Mouse (Mus musculus): ENCODE data around the gene Nudt3. TPM values are rescaled to one million over a fixed set of nuclear protein-coding genes. Genes with fewer than 3 reads are reported as not detected.

Nudt3 gene
- polyA plus RNA-seq, 1 experiment from 2014 or later: 23.2 TPM

DNA sequence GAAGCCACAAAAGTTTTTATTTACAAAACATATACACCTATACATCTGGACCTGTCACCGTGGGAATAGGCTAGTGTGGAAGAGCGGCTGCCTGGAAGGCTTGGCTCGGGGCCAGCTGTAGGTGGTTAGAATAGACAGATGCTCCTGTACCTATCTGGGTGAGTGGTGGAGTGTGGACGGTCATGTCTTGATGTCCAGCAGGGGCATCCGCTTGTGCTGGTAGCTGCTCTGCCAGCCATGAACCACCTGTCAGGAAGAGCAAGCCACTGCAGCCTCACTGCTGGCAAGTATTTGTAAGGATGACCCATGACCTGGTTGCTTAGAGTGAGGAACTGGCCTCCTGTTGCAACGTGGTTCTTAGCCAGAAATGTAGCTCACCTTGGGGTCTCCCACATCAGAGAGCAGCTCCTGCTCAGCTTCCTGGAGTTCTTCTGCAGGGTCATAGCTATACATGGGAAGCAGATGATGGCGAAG, 59.5 kb downstream of the Nudt3 start:
- Histone ChIP-seq H3K4me3 (replicated peaks) (no peak overlapping the region), H3K27ac (replicated peaks) (peak overlapping the region; percentile 29; the same call in 1 of the 2 replicates), H3K4me1 (replicated peaks) (peaks cover 80% of the 10 kb centered on the region), H3K9me3 (replicated peaks) (no peaks in the 10 kb centered on the region), H3K4me2 (peak overlapping the region; percentile 97; the same call in 1 of the 2 replicates), H3K36me3 (replicated peaks) (peaks cover 28% of the 10 kb centered on the region), H3K9ac (no peak overlapping the region), H3K27me3 (peaks cover 11% of the 10 kb centered on the region; the same call in 1 of the 2 replicates)
- WGBS (ENCODE audit: insufficient replicate concordance): 51% methylated on average over 7 of the region's 7 CpGs
- no peak for ATAC-seq (ENCODE audit: insufficient read depth)

GRCm38 (mm10) chr17:27561809-27562526, 61.3 kb downstream of the Nudt3 start:
- Histone ChIP-seq H3K36me3 (replicated peaks) (peaks cover 28% of the 10 kb centered on the region), H3K9ac (no peak overlapping the region), H3K9me3 (replicated peaks) (no peaks in the 10 kb centered on the region), H3K27ac (replicated peaks) (0 out of 2 replicates have a peak overlapping the region, but pooled peaks have one; percentile 3), H3K4me2 (no peak overlapping the region), H3K27me3 (peaks cover 6% of the 10 kb centered on the region; the same call in 1 of the 2 replicates), H3K4me1 (replicated peaks) (peaks cover 86% of the 10 kb centered on the region), H3K4me3 (replicated peaks) (no peak overlapping the region)
- 61% methylated on average over 11 of the region's 11 CpGs for WGBS (ENCODE audit: insufficient replicate concordance)
- no peak for ATAC-seq (ENCODE audit: insufficient read depth)

DNA sequence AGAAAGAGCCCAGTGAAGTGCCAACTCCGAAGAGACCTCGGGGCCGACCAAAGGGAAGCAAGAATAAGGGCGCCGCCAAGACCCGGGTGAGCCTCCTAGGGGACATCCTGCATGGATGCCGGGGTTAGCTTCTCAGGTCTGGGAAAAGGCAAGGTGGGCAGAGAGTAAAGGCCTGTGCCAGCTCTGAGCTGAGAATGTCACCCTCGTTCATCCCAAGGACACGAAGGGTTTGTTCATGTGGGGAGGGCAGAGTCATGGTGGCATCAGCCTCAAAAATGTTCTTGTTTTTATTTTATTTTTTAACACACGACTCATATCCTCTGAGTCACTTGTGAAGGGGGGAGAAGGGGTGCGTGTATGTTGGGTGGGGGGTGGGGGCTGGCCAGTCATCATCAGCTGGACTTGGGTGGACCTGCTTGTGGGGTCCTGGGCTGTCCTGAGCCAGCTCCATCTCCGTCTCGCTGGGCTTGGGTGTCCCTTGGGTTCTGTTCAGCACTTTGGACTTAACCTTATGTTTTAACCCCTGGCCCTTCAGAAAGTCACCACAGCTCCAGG, 62.3 kb downstream of the Nudt3 start:
- H3K4me2 ChIP-seq: no peak overlapping the region; the same call in 1 of the 2 replicates
- no peaks in the 10 kb centered on the region for H3K9me3 ChIP-seq (replicated peaks)
- H3K27ac ChIP-seq (replicated peaks): no peak overlapping the region
- H3K4me1 ChIP-seq (replicated peaks): peaks cover 85% of the 10 kb centered on the region
- no peak overlapping the region for H3K4me3 ChIP-seq (replicated peaks)
- H3K27me3 ChIP-seq: no peaks in the 10 kb centered on the region
- H3K36me3 ChIP-seq (replicated peaks): peaks cover 28% of the 10 kb centered on the region
- no peak overlapping the region for H3K9ac ChIP-seq
- ATAC-seq (ENCODE audit: insufficient read depth): no peak
- 75% methylated on average over 13 of the region's 13 CpGs for WGBS (ENCODE audit: insufficient replicate concordance)

- no peak for ATAC-seq (ENCODE audit: insufficient read depth)
- Histone ChIP-seq H3K27me3 (peaks cover 4% of the 10 kb centered on the region; the same call in 1 of the 2 replicates), H3K4me1 (replicated peaks) (peaks cover 87% of the 10 kb centered on the region), H3K9me3 (replicated peaks) (no peaks in the 10 kb centered on the region), H3K4me3 (replicated peaks) (0 out of 2 replicates have a peak overlapping the region, but pooled peaks have one; percentile 81), H3K36me3 (replicated peaks) (peaks cover 28% of the 10 kb centered on the region), H3K9ac (no peak overlapping the region), H3K4me2 (peak overlapping the region; percentile 97), H3K27ac (replicated peaks) (no peak overlapping the region)
- 41% methylated on average over 12 of the region's 12 CpGs for WGBS (ENCODE audit: insufficient replicate concordance)
These were observed 63.7 kb downstream of the Nudt3 start for GRCm38 (mm10) chr17:27559596-27559995.

- Histone ChIP-seq H3K4me1 (replicated peaks) (peaks cover 87% of the 10 kb centered on the region), H3K4me2 (peak overlapping the region; percentile 97), H3K27ac (replicated peaks) (no peak overlapping the region), H3K36me3 (replicated peaks) (peaks cover 28% of the 10 kb centered on the region), H3K9ac (peak overlapping the region; percentile 86; the same call in 1 of the 2 replicates), H3K9me3 (replicated peaks) (no peaks in the 10 kb centered on the region), H3K4me3 (replicated peaks) (peak overlapping the region; percentile 81), H3K27me3 (peaks cover 6% of the 10 kb centered on the region; the same call in 1 of the 2 replicates)
- ATAC-seq (ENCODE audit: insufficient read depth): no peak
- WGBS (ENCODE audit: insufficient replicate concordance): 5% methylated on average over 5 of the region's 5 CpGs
These were observed 64.5 kb downstream of the Nudt3 start for GRCm38 (mm10) chr17:27558845-27559244.

GRCm38 (mm10) chr17:27557927-27558661, 65.2 kb downstream of the Nudt3 start:
- Histone ChIP-seq H3K27ac (replicated peaks) (peak overlapping the region; percentile 92), H3K4me1 (replicated peaks) (peaks cover 88% of the 10 kb centered on the region), H3K9ac (peak overlapping the region; percentile 86), H3K36me3 (replicated peaks) (peaks cover 25% of the 10 kb centered on the region), H3K4me3 (replicated peaks) (peak overlapping the region; percentile 81), H3K4me2 (peak overlapping the region; percentile 97), H3K27me3 (peaks cover 6% of the 10 kb centered on the region; the same call in 1 of the 2 replicates), H3K9me3 (replicated peaks) (no peaks in the 10 kb centered on the region)
- WGBS (ENCODE audit: insufficient replicate concordance): under 1% methylated on average over 14 of the region's 14 CpGs
- ATAC-seq (ENCODE audit: insufficient read depth): no peak

GRCm38 (mm10) chr17:27557181-27557926, 65.9 kb downstream of the Nudt3 start:
- Histone ChIP-seq H3K9me3 (replicated peaks) (no peaks in the 10 kb centered on the region), H3K4me1 (replicated peaks) (peaks cover 95% of the 10 kb centered on the region), H3K27me3 (peaks cover 6% of the 10 kb centered on the region; the same call in 1 of the 2 replicates), H3K36me3 (replicated peaks) (peaks cover 25% of the 10 kb centered on the region), H3K4me3 (replicated peaks) (peak overlapping the region; percentile 81), H3K27ac (replicated peaks) (peak overlapping the region; percentile 92), H3K4me2 (peak overlapping the region; percentile 97), H3K9ac (peak overlapping the region; percentile 86)
- ATAC-seq (ENCODE audit: insufficient read depth): 0 out of 2 replicates have a peak, but pooled peaks have one; percentile 7
- under 1% methylated on average over 63 of the region's 75 CpGs for WGBS (ENCODE audit: insufficient replicate concordance)

GRCm38 (mm10) chr17:27556315-27557011, 66.8 kb downstream of the Nudt3 start, which contains the start of gene Hmga1:
Hmga1 (plus strand) TSS chr17:27556497.
- H3K36me3 ChIP-seq (replicated peaks): peaks cover 18% of the 10 kb centered on the region

DNA sequence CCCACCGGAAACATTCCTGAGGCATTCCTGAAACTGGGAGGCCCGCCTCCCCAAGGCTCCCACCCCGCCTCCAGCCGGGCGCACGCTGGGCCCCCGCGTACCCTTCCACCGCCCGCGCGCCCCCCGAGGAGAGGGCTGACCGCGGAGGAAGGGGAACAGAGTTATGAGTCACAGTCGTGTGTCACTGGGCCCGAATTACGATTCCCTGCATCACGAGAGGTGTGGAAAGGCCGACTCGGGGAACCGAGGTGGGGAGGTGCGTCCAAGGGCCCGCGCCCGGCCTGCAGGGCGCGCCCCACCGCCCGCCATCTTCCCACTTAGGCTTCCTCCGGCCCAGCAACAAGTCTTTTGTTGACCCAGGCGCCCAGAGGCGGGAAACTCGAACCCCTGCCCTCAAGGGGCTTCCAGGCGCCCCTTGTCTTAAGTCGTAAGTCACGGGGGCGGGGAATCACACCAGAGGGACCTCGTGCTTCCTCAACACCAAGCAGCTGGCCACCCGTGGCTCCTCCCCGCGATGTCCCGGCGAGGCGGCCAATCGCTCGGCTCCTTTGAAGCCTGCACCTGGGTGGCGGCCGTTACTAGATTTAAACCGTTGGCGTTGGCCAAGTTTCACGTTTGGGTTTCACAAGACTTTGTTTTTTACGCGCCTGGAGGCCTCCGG, 67.7 kb downstream of the Nudt3 start:
- H3K27me3 ChIP-seq: peaks cover 6% of the 10 kb centered on the region; the same call in 1 of the 2 replicates
- peak; percentile 64 for ATAC-seq (ENCODE audit: insufficient read depth)
- H3K9ac ChIP-seq: peak overlapping the region; percentile 86
- peaks cover 10% of the 10 kb centered on the region for H3K36me3 ChIP-seq (replicated peaks)
- under 1% methylated on average over 55 of the region's 55 CpGs for WGBS (ENCODE audit: insufficient replicate concordance)
- H3K4me2 ChIP-seq: peak overlapping the region; percentile 97
- peak overlapping the region; percentile 81 for H3K4me3 ChIP-seq (replicated peaks)
- H3K4me1 ChIP-seq (replicated peaks): peaks cover 95% of the 10 kb centered on the region
- H3K9me3 ChIP-seq (replicated peaks): no peaks in the 10 kb centered on the region
- peak overlapping the region; percentile 92 for H3K27ac ChIP-seq (replicated peaks)

More at GRCm38 (mm10) chr17:27556315-27557011, 66.8 kb downstream of the Nudt3 start, which contains the start of gene Hmga1:
- 0% methylated on average over 70 of the region's 79 CpGs for WGBS (ENCODE audit: insufficient replicate concordance)
- Histone ChIP-seq H3K4me3 (replicated peaks) (peak within 1 kb of the TSS; percentile 81), H3K4me2 (peak within 1 kb of the TSS; percentile 97), H3K27ac (replicated peaks) (peak within 1 kb of the TSS; percentile 92), H3K4me1 (replicated peaks) (peaks cover 95% of the 10 kb centered on the region), H3K9me3 (replicated peaks) (no peaks in the 10 kb centered on the region), H3K9ac (peak within 1 kb of the TSS; percentile 86), H3K27me3 (peaks cover 6% of the 10 kb centered on the region; the same call in 1 of the 2 replicates)
- ATAC-seq (ENCODE audit: insufficient read depth): peak; percentile 72

Data from liver, embryonic 15.5 days (tissue).